Comparison of ENCODE assay signal across 11 mouse cellular contexts in the genomic region with DNA sequence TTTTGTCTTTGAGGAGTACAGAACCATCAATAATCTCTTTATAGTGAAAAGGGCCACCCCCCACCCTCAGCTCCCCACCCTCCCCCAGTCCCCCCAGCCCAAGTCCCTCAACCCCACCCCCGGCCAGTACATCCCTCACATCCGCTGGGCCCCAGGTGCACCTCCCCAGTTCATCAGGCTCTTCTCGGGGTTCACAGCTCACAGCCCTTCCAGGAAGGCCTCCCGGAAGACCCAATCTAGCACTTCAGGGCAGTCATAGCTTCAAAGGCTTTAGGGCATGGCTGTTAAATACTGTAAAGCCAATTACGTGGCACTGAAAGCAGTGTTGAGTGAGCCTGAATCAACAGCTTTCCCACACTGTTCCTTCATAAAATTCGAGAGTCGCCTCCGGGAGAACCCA. TPM values are rescaled to one million over a fixed set of nuclear protein-coding genes. Genes with fewer than 3 reads are reported as not detected.
DNase-seq lines count a peak whose midpoint lies in the region; ATAC-seq and TF ChIP-seq lines count a peak whose summit lies in the region.
"Had no signal": no experiment of that assay in that cellular context is flagged by ENCODE, and none has a peak within 500 bp of the region (broad histone marks: within the 10 kb centered on the region; RNA-seq: fewer than 3 reads in every experiment).

No protein-coding gene starts in this region.

- H3K27me3 ChIP-seq in kidney, embryonic 15.5 days: peaks cover 16% of the 10 kb centered on the region
- no peaks in the 10 kb centered on the region for H3K27me3 ChIP-seq in thymus, adult 2 months (ENCODE audit: control insufficient read depth, insufficient read depth, low read length)

- peak overlapping the region; percentile 10; the same call in 1 of the 2 replicates for H3K27ac ChIP-seq in kidney, embryonic 15.5 days
- H3K27ac ChIP-seq in thymus, adult 2 months (ENCODE audit: control insufficient read depth, insufficient read depth, low read length): peak overlapping the region; percentile 68; the same call in 1 of the 2 replicates

- peak overlapping the region; percentile 50 for H3K4me2 ChIP-seq in kidney, embryonic 15.5 days
- H3K4me2 ChIP-seq: liver, embryonic 11.5 days had no signal

- H3K4me3 ChIP-seq in kidney, embryonic 15.5 days (replicated peaks): peak overlapping the region; percentile 8; the same call in 1 of the 2 replicates
- H3K4me3 ChIP-seq in thymus, adult 2 months (ENCODE audit: control insufficient read depth, insufficient read depth, low read length): no peak overlapping the region
- H3K4me3 ChIP-seq: megakaryocyte, embryonic 14.5 days had no signal

- H3K9me3 ChIP-seq in kidney, embryonic 15.5 days (replicated peaks): peaks cover 7% of the 10 kb centered on the region

- peaks cover 25% of the 10 kb centered on the region for H3K36me3 ChIP-seq in kidney, embryonic 15.5 days
- no peaks in the 10 kb centered on the region for H3K36me3 ChIP-seq in thymus, adult 2 months (ENCODE audit: control insufficient read depth, insufficient read depth, low read length)

- DNase-seq in kidney, postnatal 25 days: no peak
- DNase-seq in thymus, adult 2 months: peak; percentile 37
- no peak for DNase-seq in thymus, adult 18-20 months
- DNase-seq in naive thymus-derived CD4-positive, alpha-beta T cell, adult 2 months (ENCODE audit: low read depth): peak; percentile 50
- no peak for DNase-seq in left cerebral cortex, postnatal 14 days (ENCODE audit: low spot score in 2 of 2)
- DNase-seq in layer of hippocampus, adult 18-20 months (ENCODE audit: low spot score in 2 of 2): no peak
- DNase-seq: cerebellum, postnatal 14 days; layer of hippocampus, adult 9-11 months had no signal

- H3K4me1 ChIP-seq in kidney, embryonic 15.5 days: peaks cover 57% of the 10 kb centered on the region
- peaks cover 30% of the 10 kb centered on the region for H3K4me1 ChIP-seq in thymus, adult 2 months (replicated peaks; ENCODE audit: control insufficient read depth, insufficient read depth, low read length)

- ATAC-seq in kidney, embryonic 15.5 days (replicated peaks; ENCODE audit: low FRiP score): no peak

- TF ChIP-seq CTCF in thymus, adult 2 months (IDR thresholded peaks at IDR 0.05; ENCODE audit: borderline replicate concordance, control insufficient read depth, extremely low read depth, insufficient read depth, low read length, poor library complexity): no peak

- intact Hi-C loops in left cerebral cortex, postnatal 14 days (cut with DNase I): no loop called here

- 24% methylated on average over 8 of the region's 8 CpGs for WGBS in kidney, embryonic 15.5 days
- WGBS in thymus, adult 2 months: 54% methylated on average over 8 of the region's 8 CpGs

- H3K9ac ChIP-seq in kidney, embryonic 15.5 days: no peak overlapping the region

- no peak for TF ChIP-seq POLR2A in thymus, adult 2 months (IDR thresholded peaks at IDR 0.05; ENCODE audit: control insufficient read depth, extremely low read depth, insufficient read depth, low read length, poor library complexity)

RNA-seq across cellular contexts. Expression of a gene that starts 5.7 kb away (rescaled TPM):
- 3.7 and 3.9 TPM in 2 replicates for polyA plus RNA-seq in kidney, embryonic 15.5 days (2015; fragmentation: Nextera tagmentation; extraction: Ambion mirVana)
- polyA plus RNA-seq in thymus, adult 2 months (2012; rRNA removed): 40.0 and 47.8 TPM in 2 replicates
- 1 to 10 TPM; 2.2 to 3.1 TPM for total RNA-seq in left cerebral cortex, postnatal 14 days (2021)
- total RNA-seq in layer of hippocampus, adult 18-20 months (2021): 1 to 10 TPM; 5.6 to 6.3 TPM

RNA-seq across cellular contexts. Expression of a gene that starts 29.6 kb away (rescaled TPM):
- 14.1 and 17.4 TPM in 2 replicates for polyA plus RNA-seq in kidney, embryonic 15.5 days (2015; fragmentation: Nextera tagmentation; extraction: Ambion mirVana)
- polyA plus RNA-seq in thymus, adult 2 months (2012; rRNA removed): 35.1 and 37.1 TPM in 2 replicates
- total RNA-seq in left cerebral cortex, postnatal 14 days (2021): 10 to 100 TPM; 37.2 to 44.3 TPM
- total RNA-seq in layer of hippocampus, adult 18-20 months (2021): 10 to 100 TPM; 30.7 to 34.5 TPM

Comparison
In these comparisons a context has a peak if more than half of its experiments do, and no peak if none do; other contexts are left out.
1. DNase-seq: peak in thymus, adult 2 months (single experiment) and naive thymus-derived CD4-positive, alpha-beta T cell, adult 2 months (single experiment); none in kidney, postnatal 25 days (0 of 2), thymus, adult 18-20 months (0 of 2), left cerebral cortex, postnatal 14 days (0 of 2) and layer of hippocampus, adult 18-20 months (0 of 2).